Mouse (Mus musculus): Measurements from ENCODE around the gene Ints6.

- TF ChIP-seq CTCF (IDR thresholded peaks at IDR 0.05; ENCODE audit: extremely low read depth, insufficient read depth, insufficient read length, insufficient replicate concordance) (no peak), POLR2A (IDR thresholded peaks at IDR 0.05; ENCODE audit: low read depth, low read length) (no peak)
Observed at GRCm38 (mm10) chr14:62731902-62732301, 29.1 kb downstream of the Ints6 start.

Measured in spleen, adult 2 months (tissue).